Mouse (Mus musculus) midbrain, embryonic 14.5 days (tissue): ENCODE measurements around the gene Sirt3. TPM values are rescaled to one million over a fixed set of nuclear protein-coding genes. Genes with fewer than 3 reads are reported as not detected.

ENCODE experiments used
- ATAC-seq: fragments of 200-750 bp; cut with Nextera tagmentation; 2 replicates; pipeline ENCODE4 v1.8.0; 2017; ENCODE audit warnings: moderate number of reproducible peaks, moderate library complexity; ENCODE audit not compliant: low FRiP score, low TSS enrichment
- DNase-seq: peaks from one replicate; pipeline ENCODE4 v3.0.0-alpha.2; 2015
- H3K27ac ChIP-seq: fragments of 300-500 bp; sonication (generic); replicated peaks from 2 replicates; pipeline ENCODE4 v1.5.1; 2014; ENCODE audit warnings: mild to moderate bottlenecking, low read depth, low read length, moderate library complexity
- H3K27me3 ChIP-seq: fragments of 300-500 bp; sonication (generic); 2 replicates; pipeline ENCODE4 v1.6.1; 2014; ENCODE audit warnings: low read length, control low read depth, mixed read lengths; ENCODE audit not compliant: control insufficient read depth, insufficient read depth
- H3K36me3 ChIP-seq: fragments of 300-500 bp; sonication (generic); 2 replicates; pipeline ENCODE4 v1.6.1; 2014; ENCODE audit warnings: low read length, control low read depth; ENCODE audit not compliant: control insufficient read depth, insufficient read depth
- H3K4me1 ChIP-seq: fragments of 300-500 bp; sonication (generic); 2 replicates; pipeline ENCODE4 v1.6.1; 2014; ENCODE audit warnings: mild to moderate bottlenecking, antibody characterized with exemption, low read length, control low read depth; ENCODE audit not compliant: control insufficient read depth, insufficient read depth
- H3K4me2 ChIP-seq: fragments of 300-500 bp; sonication (generic); 2 replicates; pipeline ENCODE4 v1.6.1; 2014; ENCODE audit warnings: mild to moderate bottlenecking, low read length, moderate library complexity
- H3K4me3 ChIP-seq: fragments of 300-500 bp; sonication (generic); replicated peaks from 2 replicates; pipeline ENCODE4 v1.5.1; 2014; ENCODE audit warnings: low read depth, low read length
- H3K9ac ChIP-seq: fragments of 300-500 bp; sonication (generic); replicated peaks from 2 replicates; pipeline ENCODE4 v1.6.1; 2014; ENCODE audit warnings: mild to moderate bottlenecking, low read length, moderate library complexity
- H3K9me3 ChIP-seq: fragments of 300-500 bp; sonication (generic); 2 replicates; pipeline ENCODE4 v1.6.1; 2016; ENCODE audit warnings: low read length, control low read depth, mixed read lengths; ENCODE audit not compliant: control insufficient read depth
- WGBS: fragments of 180-500 bp; shearing (Covaris S2); extraction: QIAGEN DNeasy Blood & Tissue Kit; methylation state at CpG from one replicate; pipeline ENCODE4 v1.1.7; 2014; 5-methylcytosine and 5-hydroxymethylcytosine counted together
- polyA plus RNA-seq: library from polyadenylated mRNA; unstranded; fragments of >200 nt; fragmentation: Nextera tagmentation; extraction: Ambion mirVana; gene quantifications from 2 replicates; pipeline ENCODE4 v1.2.1, GENCODE M21; 2014

Sirt3 gene
- 33.4 and 40.0 TPM in 2 replicates for polyA plus RNA-seq

DNA sequence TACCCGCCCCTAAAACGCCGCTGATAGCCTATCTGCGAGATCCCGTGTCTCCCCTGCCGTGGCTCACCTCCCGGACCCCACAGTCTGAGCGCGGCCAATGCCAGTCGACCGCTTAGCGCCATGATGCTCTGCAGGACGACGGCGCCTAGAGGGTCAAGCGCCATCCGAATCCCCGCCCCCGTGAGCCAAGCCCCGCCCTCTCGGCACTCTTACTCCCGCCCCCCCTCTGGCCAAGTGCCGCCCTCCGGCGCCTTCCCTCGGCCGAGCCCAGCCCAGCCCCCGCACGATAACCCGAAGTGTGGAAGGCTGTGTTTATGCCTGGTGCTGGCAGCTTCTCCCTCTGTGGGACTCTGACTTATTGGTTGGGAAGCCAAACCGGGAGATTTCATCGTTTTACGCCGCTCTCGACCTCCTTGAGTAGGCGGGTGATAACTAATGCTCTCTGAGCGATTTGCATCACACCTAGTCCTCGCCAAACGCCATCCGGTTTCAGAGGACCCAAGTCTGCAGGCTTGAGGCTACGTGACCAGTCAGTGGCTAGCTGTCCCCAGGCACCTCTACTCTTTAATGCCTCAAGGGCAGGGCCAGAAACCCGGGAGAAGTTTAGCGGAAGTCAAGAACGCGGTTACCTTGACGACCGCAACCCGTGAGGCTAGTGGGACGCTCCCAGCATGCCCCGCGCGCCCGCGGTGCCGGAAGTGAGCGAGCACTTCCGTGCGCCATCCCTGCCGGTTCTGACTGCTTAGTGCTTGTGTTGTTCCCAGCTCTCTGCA is at the start of gene Sirt3, which contains the start of gene Psmd13:
Gene Sirt3 (minus strand): TSS at position 614 of the 773 bp plus-strand sequence.
Gene Psmd13 (plus strand): TSS at position 273 of the 773 bp plus-strand sequence.
- DNase-seq: peak; percentile 98
- Histone ChIP-seq H3K4me3 (peak within 1 kb of the TSS; percentile 81), H3K9me3 (no peaks in the 10 kb centered on the region), H3K9ac (peak within 1 kb of the TSS; percentile 75), H3K27ac (peak within 1 kb of the TSS; percentile 86), H3K4me2 (peak within 1 kb of the TSS; percentile 67), H3K4me1 (peaks cover 14% of the 10 kb centered on the region), H3K27me3 (no peaks in the 10 kb centered on the region), H3K36me3 (peaks cover 28% of the 10 kb centered on the region)
- WGBS: under 1% methylated on average over 59 of the region's 59 CpGs
- ATAC-seq: peak; percentile 95

GRCm38 (mm10) chr7:140927181-140927580 is 45.1 kb upstream of the Sirt3 start:
- Histone ChIP-seq H3K27me3 (peaks cover 29% of the 10 kb centered on the region), H3K4me1 (0 out of 2 replicates have a peak, but pooled peaks cover 7% of the 10 kb centered on the region), H3K9me3 (no peaks in the 10 kb centered on the region), H3K36me3 (no peaks in the 10 kb centered on the region), H3K4me2 (no peak overlapping the region), H3K9ac (no peak overlapping the region), H3K4me3 (no peak overlapping the region), H3K27ac (no peak overlapping the region)
- DNase-seq (no peak), ATAC-seq (no peak)
- 93% methylated on average over 6 of the region's 6 CpGs for WGBS

DNA sequence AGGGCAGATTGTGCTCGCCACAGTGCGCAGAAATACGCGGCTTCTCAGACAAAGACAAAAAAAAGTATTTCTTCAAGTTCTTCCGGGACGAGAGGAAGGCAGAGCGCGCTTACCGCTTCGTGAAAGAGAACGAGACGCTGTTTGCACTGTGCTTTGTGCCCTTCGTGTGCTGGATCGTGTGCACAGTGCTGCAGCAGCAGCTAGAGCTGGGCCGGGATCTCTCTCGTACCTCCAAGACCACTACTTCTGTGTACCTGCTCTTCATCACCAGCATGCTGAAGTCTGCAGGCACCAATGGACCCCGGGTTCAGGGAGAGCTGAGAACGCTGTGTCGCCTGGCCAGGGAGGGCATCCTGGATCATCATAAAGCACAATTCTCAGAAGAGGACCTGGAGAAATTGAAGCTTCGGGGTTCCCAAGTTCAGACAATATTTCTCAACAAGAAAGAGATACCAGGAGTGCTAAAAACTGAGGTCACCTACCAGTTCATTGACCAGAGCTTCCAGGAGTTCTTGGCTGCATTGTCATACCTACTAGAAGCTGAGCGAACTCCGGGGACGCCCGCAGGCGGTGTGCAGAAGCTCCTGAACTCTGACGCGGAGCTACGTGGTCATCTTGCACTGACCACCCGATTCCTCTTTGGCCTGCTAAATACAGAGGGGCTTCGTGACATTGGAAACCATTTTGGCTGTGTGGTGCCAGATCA is 41.1 kb upstream of the Sirt3 start:
- Histone ChIP-seq H3K36me3 (no peaks in the 10 kb centered on the region), H3K4me2 (peak overlapping the region; percentile 75), H3K27me3 (peaks cover 49% of the 10 kb centered on the region), H3K9me3 (no peaks in the 10 kb centered on the region), H3K9ac (peak overlapping the region; percentile 36), H3K4me1 (0 out of 2 replicates have a peak, but pooled peaks cover 11% of the 10 kb centered on the region), H3K4me3 (peak overlapping the region; percentile 40), H3K27ac (no peak overlapping the region)
- no peak for DNase-seq
- ATAC-seq: no peak
- WGBS: 20% methylated on average over 30 of the region's 30 CpGs

GRCm38 (mm10) chr7:140922398-140923069 is 40.4 kb upstream of the Sirt3 start:
- Histone ChIP-seq H3K27ac (no peak overlapping the region), H3K27me3 (peaks cover 49% of the 10 kb centered on the region), H3K36me3 (no peaks in the 10 kb centered on the region), H3K9ac (peak overlapping the region; percentile 36; the same call in 1 of the 2 replicates), H3K4me1 (0 out of 2 replicates have a peak, but pooled peaks cover 11% of the 10 kb centered on the region), H3K4me2 (peak overlapping the region; percentile 75), H3K9me3 (no peaks in the 10 kb centered on the region), H3K4me3 (peak overlapping the region; percentile 40)
- DNase-seq (peak; percentile 61), ATAC-seq (no peak)
- WGBS: under 1% methylated on average over 49 of the region's 49 CpGs

DNA sequence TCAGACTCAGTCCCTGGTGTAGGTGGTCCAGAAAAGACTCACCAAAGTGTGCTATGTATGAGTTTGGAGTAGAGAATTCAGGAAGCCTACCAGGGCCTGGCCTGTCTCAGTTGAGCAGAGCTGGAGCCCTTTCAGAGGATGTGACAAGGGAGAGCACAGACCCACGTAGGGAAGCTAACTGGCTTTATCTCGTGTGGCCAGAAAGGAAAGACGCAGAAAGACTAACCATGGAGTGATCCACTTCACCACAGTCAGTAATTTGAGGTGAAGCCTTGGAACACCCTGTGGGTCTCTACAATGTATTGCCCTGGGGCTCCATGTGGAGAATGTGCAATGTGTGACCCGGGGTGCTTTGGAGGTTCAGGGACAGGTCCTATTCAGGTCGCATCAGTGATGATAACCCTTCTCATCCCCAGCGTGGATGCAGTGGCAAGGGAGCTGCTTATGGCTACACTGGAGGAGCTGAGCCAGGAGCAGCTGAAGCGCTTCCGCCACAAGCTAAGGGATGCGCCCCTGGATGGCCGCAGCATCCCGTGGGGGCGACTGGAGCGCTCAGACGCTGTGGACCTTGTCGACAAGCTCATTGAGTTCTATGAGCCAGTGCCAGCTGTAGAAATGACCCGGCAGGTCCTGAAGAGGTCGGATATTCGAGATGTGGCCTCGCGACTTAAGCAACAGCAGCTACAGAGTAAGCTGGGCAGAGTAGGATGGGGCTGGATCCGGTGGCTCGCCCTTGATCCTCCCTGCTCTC is 39.3 kb upstream of the Sirt3 start:
- DNase-seq (no peak), ATAC-seq (no peak)
- Histone ChIP-seq H3K27me3 (peaks cover 49% of the 10 kb centered on the region), H3K9ac (no peak overlapping the region), H3K4me3 (0 out of 2 replicates have a peak overlapping the region, but pooled peaks have one; percentile 40), H3K27ac (no peak overlapping the region), H3K4me1 (0 out of 2 replicates have a peak, but pooled peaks cover 11% of the 10 kb centered on the region), H3K36me3 (no peaks in the 10 kb centered on the region), H3K9me3 (no peaks in the 10 kb centered on the region), H3K4me2 (peak overlapping the region; percentile 75; the same call in 1 of the 2 replicates)
- 24% methylated on average over 22 of the region's 22 CpGs for WGBS

DNA sequence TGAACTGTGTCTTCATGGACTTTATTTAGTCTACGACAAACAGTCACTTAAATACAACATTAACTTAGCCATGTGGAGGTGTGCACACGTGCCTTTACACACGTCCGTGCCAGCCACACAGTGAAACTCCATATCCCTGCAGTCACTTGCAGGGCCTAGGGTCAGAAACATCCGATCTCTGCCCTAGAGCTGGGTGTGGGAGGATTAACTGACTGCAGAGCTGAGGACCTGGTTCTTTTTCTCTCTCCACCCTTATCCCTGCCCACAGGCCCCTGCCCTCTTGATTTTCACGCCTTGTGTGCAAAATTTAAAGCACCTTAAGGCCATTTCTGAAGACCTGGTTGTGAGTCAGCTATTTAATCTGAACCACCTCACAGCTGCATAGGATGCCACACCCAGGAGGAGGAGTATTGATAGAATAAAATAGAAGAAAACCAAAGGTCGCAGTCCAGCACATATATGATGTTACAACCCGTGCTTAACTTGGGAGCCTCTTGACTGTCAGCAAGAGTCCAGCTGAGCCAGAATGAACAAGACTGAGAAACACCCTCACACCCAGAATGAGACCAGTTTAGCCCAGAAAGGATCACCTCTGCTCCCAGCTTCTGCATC is 38.4 kb upstream of the Sirt3 start, which contains the start of gene Nlrp6:
Gene Nlrp6 (plus strand): TSS at position 485 of the 612 bp plus-strand sequence.
- Histone ChIP-seq H3K4me1 (0 out of 2 replicates have a peak, but pooled peaks cover 11% of the 10 kb centered on the region), H3K9ac (no peak within 1 kb of the TSS), H3K36me3 (no peaks in the 10 kb centered on the region), H3K4me3 (0 out of 2 replicates have a peak within 1 kb of the TSS, but pooled peaks have one; percentile 40), H3K9me3 (no peaks in the 10 kb centered on the region), H3K27ac (no peak within 1 kb of the TSS), H3K4me2 (peak within 1 kb of the TSS; percentile 75; the same call in 1 of the 2 replicates), H3K27me3 (peaks cover 49% of the 10 kb centered on the region)
- DNase-seq (no peak), ATAC-seq (no peak)
- WGBS: 77% methylated on average over 8 of the region's 8 CpGs

GRCm38 (mm10) chr7:140919911-140920310 is 37.8 kb upstream of the Sirt3 start:
- Histone ChIP-seq H3K27me3 (peaks cover 48% of the 10 kb centered on the region), H3K4me1 (0 out of 2 replicates have a peak, but pooled peaks cover 11% of the 10 kb centered on the region), H3K4me2 (no peak overlapping the region), H3K9ac (no peak overlapping the region), H3K27ac (no peak overlapping the region), H3K36me3 (no peaks in the 10 kb centered on the region), H3K4me3 (no peak overlapping the region), H3K9me3 (no peaks in the 10 kb centered on the region)
- WGBS: 81% methylated on average over 4 of the region's 4 CpGs
- ATAC-seq: no peak
- DNase-seq: no peak
